Mouse (Mus musculus) adrenal gland, postnatal 36 days (tissue): Measurements from ENCODE around the gene Ptchd4. TPM values are rescaled to one million over a fixed set of nuclear protein-coding genes. Genes with fewer than 3 reads are reported as not detected.

Experiments used
- DNase-seq, 2 experiments: peaks; one replicate each; pipeline ENCODE4 v3.0.0; 2021; ENCODE audit warnings: mixed read lengths in 1 of 2
- long read RNA-seq, 2 experiments: library from polyadenylated mRNA; stranded (forward); transcript quantifications; one replicate each; pipeline ENCODE4 v2.0.0; 2021; ENCODE audit warnings: borderline sequencing depth in 2 of 2
- total RNA-seq, 2 experiments: library from RNA; stranded (reverse); gene quantifications; 2 replicates each; pipeline ENCODE4 v1.2.3; 2021

Ptchd4 gene
- under 1 TPM in 1 of 2 experiments, not detected in 1; 0.07 TPM for total RNA-seq
- long read RNA-seq, experiment 1: 0 reads
- long read RNA-seq, experiment 2, partial matches to known transcripts: 0 of 1 reads
- long read RNA-seq, experiment 2, other reads (novel, unspliced or antisense): 1 of 1 reads

DNA sequence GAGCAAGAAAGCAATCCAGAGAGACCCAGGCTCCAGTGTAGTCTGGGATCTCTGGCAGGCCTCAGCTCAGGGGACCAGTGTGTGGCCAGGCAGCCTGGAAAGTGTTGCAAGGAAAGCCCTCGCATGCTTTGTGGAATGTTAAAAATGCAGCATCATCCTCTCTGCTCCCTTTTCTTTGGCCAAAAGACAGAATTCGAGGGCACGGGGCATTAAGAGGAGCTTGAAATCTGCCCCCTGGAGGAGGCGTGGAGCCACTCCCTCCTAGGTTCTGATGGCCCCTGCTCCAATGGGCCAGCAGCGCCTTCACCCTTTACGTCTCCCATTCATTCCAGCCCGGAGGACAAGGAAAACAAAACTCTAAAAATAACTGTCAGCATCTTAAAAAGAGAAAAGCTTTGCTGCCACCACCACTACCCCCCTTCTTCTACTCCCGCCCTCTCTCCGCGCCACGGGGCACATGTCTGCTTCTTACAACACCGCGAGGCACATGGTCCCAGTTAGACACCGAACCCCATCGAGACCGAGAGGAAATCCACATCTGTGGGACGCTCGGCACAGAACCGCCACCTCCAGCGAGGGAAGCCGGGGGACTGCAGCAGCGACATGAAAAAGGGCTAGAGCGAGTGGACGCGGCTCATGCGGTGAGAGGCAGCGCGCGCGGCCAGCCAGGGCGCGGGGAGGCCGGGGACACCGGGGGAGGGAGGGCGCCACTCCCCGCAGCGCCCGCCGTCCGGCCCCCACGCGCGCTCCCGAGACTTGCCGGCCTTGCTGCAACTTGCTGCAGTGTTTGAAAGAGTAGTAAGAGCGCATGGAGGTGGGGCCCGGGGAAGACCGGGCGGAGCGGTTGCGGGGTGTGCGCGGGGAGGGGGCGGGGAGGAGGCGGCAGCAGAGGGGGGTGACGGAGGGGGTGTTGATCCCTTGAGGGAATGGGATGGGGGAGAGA is at the start of gene Ptchd4:
Gene Ptchd4 (plus strand): TSS at position 279 of the 943 bp plus-strand sequence.
- peak; percentile 14 to 28 for DNase-seq

DNA sequence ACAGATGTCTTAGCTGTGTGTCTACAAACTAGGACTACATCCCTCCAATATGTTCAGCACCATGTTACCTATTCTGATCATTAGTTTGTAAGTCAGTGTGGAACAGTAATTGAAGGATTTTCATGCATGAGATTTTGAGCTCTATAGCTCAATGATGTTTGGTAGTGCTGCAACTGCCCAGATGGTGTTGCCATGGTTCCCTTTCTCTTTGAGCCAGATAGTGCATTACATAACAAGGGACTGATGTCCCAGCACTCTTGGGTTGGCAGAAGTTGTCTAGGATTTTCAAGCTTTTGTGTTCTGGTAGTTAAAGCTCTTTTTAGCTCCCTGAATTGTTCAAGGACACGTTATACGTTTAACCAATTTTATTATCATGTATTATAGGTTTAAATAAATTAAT is 38.9 kb upstream of the Ptchd4 start:
- no peak for DNase-seq

DNA sequence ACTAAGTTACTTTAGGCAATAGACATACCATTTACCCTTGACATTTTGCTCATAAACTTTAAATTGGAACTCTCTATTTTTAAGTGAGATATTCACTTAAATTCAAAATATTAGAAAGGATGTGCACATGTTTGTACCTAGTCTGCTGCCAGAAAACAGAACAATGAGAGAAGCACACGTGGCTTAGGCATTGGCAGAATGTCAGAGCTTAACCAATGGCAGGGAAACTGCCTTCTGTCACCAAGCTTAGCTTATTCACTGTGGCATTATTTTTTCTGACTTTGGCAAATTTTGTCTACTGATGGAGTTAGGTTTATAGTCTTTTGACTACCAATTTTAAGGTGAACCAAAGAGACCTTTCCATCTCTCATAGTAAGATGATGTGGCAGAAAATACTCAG is 31.4 kb upstream of the Ptchd4 start:
- DNase-seq: no peak

DNA sequence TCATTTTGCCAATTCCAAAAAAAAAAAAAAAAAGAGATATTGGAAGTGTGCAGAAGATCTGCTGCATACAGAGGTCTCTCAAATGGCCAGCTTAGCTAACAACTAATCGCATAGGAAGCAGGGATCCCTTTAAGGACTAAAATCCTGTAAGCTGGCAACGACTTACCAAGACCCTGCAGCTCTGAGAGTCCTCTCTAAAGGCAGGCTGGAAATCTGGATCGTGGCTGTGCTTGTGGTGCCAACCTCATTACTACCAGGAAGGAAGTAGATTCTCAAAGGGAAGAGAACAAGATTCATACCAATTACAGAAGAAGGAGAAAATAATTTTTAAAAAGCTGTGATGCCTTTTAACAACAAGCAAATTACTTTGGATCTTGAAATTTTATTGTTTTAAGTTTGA is 29.5 kb upstream of the Ptchd4 start:
- no peak for DNase-seq

DNA sequence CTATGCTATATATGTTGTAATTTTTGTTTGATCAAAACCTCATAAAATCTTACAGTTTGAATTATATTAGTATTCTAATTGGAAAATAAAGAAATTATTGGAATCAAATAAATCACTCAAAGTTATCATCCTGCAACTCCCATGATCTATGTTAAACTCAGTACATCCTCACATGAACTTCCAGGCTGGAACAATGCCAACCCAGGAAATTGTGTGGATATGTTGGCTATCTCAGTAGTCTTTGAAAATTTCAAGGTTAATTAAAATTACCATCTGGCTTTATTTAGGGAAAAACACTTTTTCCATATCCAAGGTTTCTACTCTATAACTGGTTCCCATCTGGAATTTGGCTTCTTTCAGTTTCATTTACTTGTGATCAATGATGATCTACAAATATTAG is 25.4 kb upstream of the Ptchd4 start:
- no peak for DNase-seq

DNA sequence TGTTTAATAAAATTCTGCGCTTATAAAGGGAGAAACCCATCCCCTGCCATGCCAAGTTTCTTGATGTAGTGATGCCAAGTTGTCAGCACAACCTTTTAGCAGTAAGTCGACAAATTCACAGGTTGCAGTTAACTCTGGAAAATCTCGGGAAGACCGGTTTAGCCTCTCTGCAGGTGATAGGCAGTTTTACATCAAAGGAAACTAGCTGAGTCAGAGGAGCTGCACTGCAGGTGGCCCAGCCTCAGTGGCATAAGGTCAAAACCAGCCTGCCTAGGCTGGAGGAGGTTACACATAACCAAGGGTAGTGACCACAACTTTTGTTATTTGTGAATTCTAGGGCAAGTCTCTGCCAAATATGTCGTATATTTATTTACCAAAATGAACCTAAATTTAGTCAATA is 24.0 kb upstream of the Ptchd4 start:
- DNase-seq: no peak

DNA sequence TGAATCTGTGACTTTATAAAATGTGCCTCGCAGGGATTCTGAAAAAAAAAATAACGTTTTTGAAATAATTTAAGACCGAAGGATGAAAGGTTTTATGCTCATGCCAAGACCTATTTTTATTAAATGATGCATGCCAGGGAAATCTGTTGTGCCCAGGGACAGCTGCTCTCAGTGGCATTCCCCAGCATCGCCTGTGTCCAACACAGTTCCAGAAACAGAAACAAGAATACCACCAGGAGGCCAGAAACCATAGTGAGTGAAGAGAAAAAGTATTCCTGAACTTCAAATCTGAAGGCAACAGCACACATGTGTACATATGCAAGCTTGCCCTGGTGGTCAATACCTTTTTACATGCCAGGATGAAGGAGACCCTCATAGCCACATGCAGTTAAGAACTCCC is 17.8 kb upstream of the Ptchd4 start:
- peak in 1 of 2 experiments; percentile 1 for DNase-seq

DNA sequence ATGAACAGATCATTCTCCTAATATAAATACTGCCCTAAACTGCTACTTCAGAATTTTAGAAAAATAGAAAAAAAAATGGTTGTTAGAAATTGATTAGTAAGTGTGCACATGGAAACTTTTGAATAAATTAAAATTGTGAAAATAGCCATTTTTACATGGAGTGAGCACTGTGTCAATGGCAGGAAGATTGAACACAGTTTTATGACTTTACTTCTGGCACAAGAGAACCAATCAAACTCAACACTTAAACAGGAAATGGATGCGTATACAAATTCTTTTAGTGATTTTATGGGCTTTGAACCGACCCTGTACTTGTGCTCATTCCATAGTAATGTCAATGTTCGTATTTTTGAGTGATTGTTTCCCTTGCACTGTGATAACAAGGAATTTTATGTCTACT is 16.1 kb upstream of the Ptchd4 start:
- no peak for DNase-seq

DNA sequence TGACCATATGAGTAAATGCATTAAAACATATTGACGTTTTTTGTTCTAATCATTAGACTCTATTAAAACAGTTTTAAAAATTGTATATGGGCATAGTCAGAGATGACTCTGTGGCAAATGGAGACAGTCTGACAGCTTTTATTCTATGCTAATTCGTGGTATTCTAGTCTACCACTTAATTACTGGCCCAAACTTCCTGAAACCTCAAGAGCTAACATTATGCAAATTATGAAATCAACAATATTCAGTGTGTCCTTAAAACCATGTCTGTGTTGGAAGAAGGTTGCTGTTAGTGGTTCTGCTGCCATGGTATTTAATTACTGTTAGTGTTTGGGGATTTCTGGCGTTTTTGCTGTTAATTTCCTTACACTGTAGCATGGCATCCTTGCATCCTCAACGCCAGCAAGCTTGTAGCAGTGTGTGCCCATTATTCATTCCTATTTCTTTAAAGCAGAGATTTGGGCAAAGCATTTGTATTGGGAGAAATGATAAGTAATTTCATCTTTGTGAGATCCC is 12.6 kb upstream of the Ptchd4 start:
- DNase-seq: no peak

DNA sequence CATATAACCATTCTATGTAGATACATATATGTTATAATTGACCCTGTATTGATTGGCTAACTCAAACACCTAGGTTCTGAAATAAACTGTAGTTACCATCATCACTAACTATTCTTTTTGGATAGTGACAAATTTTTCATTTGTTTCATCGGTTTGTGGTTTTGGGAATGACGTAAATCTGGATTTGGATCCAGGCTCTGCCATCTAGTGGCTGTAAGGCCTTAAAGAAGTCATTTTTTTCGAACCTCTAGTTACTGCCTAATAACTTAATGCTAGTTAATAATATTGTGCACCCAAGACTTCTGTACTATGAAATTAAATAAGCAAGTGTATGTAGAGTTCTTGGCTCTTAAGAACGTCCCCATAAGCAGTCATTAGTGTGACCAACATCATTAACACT is 11.5 kb upstream of the Ptchd4 start:
- DNase-seq: no peak

DNA sequence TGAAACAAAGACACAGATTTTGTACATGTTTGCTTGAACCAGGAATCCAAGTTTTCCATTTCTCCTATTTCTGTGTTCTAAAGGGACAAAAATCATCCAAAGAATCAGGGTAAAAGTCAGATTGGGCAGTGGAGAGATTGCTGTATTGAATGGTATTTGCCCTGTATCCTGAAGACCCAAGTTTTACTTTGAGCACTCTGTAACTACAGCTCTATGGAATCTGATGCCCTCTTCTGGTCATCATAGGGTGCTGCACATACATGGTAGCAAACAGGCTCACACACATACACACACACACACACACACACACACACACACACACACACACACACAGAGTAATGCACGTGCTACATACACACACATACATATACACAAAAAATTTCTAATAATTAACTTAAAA is 8.7 kb upstream of the Ptchd4 start:
- DNase-seq: no peak

DNA sequence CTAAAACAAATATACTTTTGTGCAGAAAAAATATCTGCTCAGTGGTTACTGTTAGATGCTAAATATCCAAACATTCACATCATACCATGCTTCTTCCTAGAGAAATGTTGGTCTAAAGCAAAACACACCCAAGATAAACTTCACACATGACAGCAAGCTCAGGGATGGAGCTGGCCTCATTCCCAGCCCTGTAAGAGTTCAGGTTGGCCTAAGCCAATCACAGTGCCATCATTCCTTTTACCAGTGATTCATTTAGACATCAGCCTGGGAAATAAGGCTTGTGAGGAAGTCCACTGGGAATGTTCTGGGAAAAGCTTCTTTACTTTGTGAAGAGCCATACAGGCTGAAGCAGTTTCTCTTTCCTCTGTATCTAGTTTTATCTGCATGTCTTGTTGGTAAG is 5.6 kb upstream of the Ptchd4 start:
- DNase-seq: no peak

DNA sequence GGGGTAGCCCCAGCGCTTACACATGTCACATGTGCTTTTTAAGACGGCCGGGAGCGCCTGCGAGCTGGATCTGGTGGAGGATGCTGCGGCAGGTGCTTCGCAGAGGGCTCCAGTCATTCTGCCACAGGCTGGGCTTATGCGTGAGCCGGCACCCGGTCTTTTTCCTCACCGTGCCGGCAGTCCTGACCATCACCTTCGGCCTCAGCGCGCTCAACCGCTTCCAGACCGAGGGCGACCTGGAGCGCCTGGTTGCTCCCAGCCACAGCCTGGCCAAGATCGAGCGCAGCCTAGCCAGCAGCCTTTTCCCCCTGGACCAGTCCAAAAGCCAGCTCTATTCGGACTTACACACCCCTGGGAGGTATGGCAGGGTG is 850 bp downstream of the Ptchd4 start:
- no peak for DNase-seq

DNA sequence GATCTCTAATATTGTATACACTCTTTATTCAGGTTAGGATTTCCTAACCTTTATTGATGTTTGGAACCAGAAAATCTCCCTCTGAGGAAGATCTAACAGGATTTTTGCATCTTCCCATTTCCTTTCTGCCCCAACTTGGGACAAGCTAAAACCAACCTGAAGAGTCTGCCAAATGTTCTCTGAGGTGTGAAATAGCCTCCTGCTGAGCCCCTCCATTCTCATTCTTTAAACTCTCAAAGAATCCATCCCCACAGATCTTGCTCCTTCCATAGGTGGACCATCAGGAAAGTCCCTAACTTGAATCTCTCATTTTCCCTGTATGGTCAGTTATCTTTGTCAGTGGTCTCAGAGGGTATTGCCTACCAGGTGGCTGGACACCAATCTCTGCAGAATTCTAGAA is 20.0 kb downstream of the Ptchd4 start:
- DNase-seq: no peak

DNA sequence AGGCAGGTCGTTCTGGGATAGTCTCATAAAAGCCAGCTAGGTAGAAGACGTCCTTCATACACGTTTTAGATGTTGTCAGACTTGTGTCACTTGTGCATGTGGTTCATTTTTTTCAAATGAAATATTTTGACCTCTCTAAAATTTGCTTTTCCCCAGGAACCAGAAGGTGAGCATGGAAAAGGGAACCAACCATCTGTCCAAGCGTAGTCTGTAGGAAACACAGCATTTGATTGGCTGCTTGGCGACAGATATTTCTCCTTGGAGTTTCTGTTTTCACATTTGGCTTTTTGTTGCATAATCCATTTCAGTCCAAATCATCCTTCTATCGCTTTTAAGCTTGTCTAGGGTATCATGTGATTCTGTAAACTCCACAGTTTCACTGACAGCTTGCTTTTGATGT is 20.8 kb downstream of the Ptchd4 start:
- DNase-seq: no peak

DNA sequence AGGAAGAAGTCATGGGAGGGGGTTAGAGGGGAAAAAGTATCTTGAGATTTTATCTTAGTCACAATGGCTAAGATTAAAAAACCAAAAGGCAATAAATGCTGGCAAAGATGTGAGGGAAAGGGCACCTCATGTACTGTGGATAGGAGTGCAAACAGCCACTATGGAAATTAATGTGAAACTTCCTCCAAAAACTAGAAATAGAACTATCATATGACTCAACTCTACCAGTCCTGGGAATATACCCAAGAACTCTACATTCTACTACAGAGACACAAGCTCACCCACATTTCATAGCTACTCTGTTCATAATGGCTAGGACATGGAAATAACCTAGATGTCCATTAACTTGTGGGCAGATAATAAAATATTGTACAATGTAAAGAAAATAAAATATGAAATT is 30.3 kb downstream of the Ptchd4 start:
- no peak for DNase-seq

DNA sequence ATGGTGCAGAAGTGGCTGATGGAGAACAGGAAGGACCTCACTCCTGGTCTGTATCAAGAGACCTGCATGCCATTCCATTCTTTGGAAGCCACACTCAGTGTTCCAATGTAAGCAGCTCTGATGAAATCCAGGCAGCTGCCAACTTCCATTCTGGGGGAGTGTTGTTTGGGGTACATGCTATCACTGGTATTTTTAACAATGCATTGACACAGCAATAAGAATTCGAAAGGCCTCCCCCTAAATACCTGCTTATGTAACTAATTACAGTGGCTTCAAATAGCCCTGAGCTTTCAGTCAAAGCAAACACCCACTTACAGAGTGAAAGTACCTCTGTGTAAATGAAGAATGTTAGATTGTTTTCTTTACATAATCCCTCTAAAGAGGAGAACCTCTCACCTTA is 42.7 kb downstream of the Ptchd4 start:
- DNase-seq: no peak

DNA sequence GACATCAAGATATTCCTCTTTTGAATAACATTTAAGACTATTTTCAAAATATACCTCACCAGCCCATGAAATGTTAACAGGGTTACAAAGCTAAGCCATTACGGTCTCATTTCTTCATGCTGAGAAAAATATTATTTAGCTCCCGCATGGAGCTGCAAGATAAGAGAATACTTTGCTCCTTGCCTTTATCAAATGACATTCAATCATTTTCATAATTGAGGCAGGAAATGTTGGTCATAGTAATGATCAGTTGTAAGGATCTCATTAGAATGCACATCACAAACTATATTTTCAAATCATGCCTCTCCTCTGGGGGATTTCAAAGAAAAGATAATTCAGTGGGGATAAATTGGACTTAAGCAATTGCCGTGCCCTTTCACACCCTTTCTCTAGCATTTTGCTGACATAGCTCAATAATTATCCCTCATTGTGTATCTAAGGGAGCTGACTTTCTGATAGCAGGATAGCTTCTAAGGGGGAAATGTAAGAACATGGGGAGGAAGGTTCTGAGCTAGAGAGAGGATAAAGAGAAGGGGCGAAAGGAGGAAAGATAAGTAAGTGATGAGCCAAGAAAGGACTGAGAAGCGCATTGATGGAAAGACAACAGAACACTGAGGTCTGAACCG is 47.5 kb downstream of the Ptchd4 start:
- no peak for DNase-seq

DNA sequence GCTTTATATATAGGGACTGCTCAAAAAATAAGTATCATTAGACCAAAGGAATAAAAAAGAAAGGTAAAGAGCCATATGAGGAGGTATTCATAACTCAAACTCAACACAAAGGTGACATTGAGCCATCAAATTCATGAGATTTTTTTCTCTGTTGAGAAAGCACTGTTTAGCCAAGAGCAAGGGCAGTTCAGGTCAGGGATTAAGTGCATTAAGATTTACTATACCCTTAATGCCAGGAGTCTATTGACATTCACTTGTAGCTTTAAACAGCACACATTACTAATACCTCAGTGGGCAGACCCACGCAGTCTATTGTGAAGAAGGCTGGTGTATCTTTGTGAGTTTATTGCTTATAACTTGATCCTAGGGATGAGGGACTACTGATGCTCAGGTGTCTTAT is 49.0 kb downstream of the Ptchd4 start:
- no peak for DNase-seq

DNA sequence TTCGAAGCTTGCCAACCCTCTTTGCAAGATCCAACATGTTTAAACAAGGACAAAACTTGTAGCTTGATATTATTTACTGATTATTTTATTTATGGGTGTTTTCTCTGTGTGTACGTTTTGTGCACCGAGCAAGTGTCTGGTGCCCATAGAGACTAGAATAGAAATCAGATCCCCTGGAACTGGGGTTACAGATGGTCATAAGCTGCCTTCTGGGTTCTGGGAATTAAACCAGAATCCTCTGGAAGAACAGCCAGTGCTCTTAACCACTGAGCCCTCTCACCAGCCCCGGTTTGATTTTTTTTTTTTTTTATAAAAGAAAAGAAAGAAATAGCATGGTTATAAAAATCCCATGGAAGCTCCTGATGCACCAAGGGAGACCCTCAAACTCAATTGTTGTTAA is 59.1 kb downstream of the Ptchd4 start:
- no peak for DNase-seq

DNA sequence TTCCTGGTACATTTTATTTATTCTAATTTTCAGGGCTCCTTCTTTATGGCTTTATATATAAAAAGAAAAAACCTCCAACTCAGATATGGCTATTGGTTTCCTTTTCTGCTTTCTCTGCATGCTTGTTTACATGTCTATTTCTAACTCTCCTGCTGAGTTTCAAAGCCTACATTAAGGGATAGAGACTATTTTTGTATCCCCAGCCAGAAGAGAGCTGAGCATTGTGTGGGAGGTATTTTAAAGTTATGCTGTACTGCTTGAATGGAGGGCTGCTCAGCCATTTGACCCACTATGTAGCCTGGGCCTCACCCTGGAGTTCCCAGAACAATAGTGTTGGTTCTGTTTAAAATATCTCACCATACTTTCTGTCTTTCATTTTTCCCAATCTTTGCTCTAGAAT is 77.3 kb downstream of the Ptchd4 start:
- DNase-seq: no peak

DNA sequence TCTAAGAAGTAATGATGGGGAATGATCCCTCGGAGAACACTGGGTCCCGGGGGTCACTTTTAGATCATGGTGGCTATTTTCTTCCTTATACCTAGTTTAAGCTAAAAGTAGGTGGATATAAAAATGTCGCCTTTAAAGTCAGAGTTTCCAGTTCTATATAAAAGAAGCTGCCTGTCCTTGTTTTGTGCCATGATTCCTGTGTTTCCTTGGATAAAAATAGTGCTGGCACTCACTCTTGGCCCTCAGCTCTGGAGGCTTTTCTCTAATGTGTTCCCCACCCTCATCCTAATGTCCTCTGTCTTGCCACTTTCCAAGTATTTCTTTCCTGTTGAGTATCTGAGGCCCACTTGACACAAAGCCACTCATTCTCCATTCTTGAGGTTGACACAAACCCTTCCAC is 79.6 kb downstream of the Ptchd4 start:
- DNase-seq: no peak

DNA sequence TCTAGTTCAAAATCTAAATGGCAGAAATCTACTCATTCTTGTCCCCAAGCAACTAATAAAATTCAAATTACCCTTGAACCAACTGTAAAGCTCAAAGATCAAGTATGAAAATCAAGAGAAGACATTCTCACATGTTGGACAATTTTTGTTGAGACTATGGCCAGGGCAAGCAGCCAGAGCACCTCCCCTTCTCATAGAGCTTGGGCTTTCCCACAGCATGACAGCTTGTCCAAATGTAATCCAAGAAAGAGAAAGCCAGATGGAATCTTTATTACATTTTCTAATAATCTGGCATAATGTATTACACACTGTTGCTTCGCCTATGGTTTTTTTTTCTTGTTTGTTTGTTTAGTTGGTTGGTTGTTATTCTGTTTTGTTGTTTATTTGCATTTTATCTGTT is 102.7 kb downstream of the Ptchd4 start:
- no peak for DNase-seq
